Mouse (Mus musculus) hindbrain, embryonic 15.5 days (tissue): ENCODE measurements around the gene Taf8. TPM values are rescaled to one million over a fixed set of nuclear protein-coding genes. Genes with fewer than 3 reads are reported as not detected.

ENCODE experiments used
- ATAC-seq: fragments of 200-750 bp; cut with Nextera tagmentation; 2 replicates; pipeline ENCODE4 v1.8.0; 2017; ENCODE audit warnings: low read depth, moderate number of reproducible peaks, moderate TSS enrichment; ENCODE audit not compliant: low FRiP score
- H3K27ac ChIP-seq: fragments of 300-500 bp; sonication (generic); replicated peaks from 2 replicates; pipeline ENCODE4 v1.5.1; 2015; ENCODE audit warnings: mild to moderate bottlenecking, inconsistent platforms
- H3K27me3 ChIP-seq: fragments of 300-500 bp; sonication (generic); 2 replicates; pipeline ENCODE4 v1.6.1; 2015; ENCODE audit warnings: control low read depth, inconsistent platforms
- H3K36me3 ChIP-seq: fragments of 300-500 bp; sonication (generic); 2 replicates; pipeline ENCODE4 v1.6.1; 2015; ENCODE audit warnings: control low read depth, inconsistent platforms
- H3K4me1 ChIP-seq: fragments of 300-500 bp; sonication (generic); replicated peaks from 2 replicates; pipeline ENCODE4 v1.6.1; 2015; ENCODE audit warnings: control low read depth, inconsistent platforms
- H3K4me2 ChIP-seq: fragments of 300-500 bp; sonication (generic); 2 replicates; pipeline ENCODE4 v1.6.1; 2015; ENCODE audit warnings: moderate library complexity, mild to moderate bottlenecking, inconsistent platforms
- H3K4me3 ChIP-seq: fragments of 300-500 bp; sonication (generic); 2 replicates; pipeline ENCODE4 v1.5.1; 2015; ENCODE audit warnings: mild to moderate bottlenecking, inconsistent platforms
- H3K9ac ChIP-seq: fragments of 300-500 bp; sonication (generic); 2 replicates; pipeline ENCODE4 v1.6.1; 2015; ENCODE audit warnings: inconsistent platforms
- H3K9me3 ChIP-seq: fragments of 300-500 bp; sonication (generic); 2 replicates; pipeline ENCODE4 v1.6.1; 2016; ENCODE audit warnings: control low read depth, inconsistent platforms
- WGBS: fragments of 180-500 bp; shearing (Covaris S2); methylation state at CpG from one replicate; pipeline ENCODE4 v1.1.7; 2015; 5-methylcytosine and 5-hydroxymethylcytosine counted together
- polyA plus RNA-seq: library from polyadenylated mRNA; unstranded; fragments of >200 nt; fragmentation: Nextera tagmentation; extraction: Ambion mirVana; gene quantifications from 2 replicates; pipeline ENCODE4 v1.2.1, GENCODE M21; 2015

The Taf8 gene
- polyA plus RNA-seq = 21.0 and 22.5 TPM in 2 replicates

DNA sequence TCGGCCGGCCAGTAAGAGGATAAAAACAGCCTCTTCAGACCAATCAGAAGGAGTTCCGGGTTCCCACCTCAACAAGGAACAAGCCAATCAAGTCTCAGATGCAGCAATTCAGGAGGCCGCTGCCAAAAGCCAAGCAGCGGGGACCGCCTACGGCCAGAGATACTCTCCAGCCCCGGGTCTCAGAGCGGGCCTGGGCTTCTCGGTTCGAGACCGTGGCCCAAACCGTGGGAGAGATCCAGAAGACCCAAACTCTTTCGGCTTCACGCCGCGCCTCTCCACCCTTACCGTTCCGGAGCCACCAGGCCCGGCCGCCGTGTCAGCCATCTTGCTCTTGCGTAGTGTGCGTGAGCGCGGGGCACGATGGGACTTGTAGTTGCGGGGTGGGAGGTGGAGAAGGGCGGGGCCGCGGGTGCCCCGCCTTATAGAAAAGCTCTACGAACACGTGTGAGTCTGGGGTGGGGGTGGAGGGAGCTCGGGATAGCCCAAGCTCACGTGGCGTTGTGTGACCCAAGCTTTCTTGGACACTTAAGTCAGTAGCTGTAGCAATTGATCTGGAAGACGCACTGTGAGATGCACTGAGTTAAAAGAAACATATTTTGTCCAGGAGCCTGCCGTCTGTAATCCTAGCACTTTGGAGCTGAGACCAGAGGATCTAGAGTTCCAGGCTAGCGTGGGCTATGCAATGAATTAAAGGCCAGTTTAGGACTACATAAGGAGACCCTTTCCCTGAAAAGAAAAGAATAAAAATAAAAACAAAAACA is at the start of gene Taf8:
Taf8 (minus strand) TSS at position 347 of the 761 bp plus-strand sequence.
- H3K4me1 ChIP-seq = peaks cover 22% of the 10 kb centered on the region
- WGBS = 2% methylated on average over 40 of the region's 40 CpGs
- peak; percentile 98 for ATAC-seq

GRCm38 (mm10) chr17:47551049-47551448 is 49.0 kb upstream of the Taf8 start:
- H3K27ac ChIP-seq = no peak overlapping the region
- no peaks in the 10 kb centered on the region for H3K4me1 ChIP-seq
- WGBS = 71% methylated on average over 7 of the region's 7 CpGs
- H3K27me3 ChIP-seq = no peaks in the 10 kb centered on the region
- H3K9ac ChIP-seq = no peak overlapping the region
- no peak overlapping the region for H3K4me3 ChIP-seq
- H3K4me2 ChIP-seq = no peak overlapping the region
- H3K36me3 ChIP-seq = no peaks in the 10 kb centered on the region
- ATAC-seq = no peak
- no peaks in the 10 kb centered on the region for H3K9me3 ChIP-seq

More for the DNA sequence above, at the start of gene Taf8:
- Histone ChIP-seq H3K27ac (peak within 1 kb of the TSS; percentile 85), H3K4me2 (peak within 1 kb of the TSS; percentile 91), H3K9ac (peak within 1 kb of the TSS; percentile 82), H3K9me3 (no peaks in the 10 kb centered on the region), H3K4me3 (peak within 1 kb of the TSS; percentile 80), H3K27me3 (no peaks in the 10 kb centered on the region), H3K36me3 (peaks cover 15% of the 10 kb centered on the region)

DNA sequence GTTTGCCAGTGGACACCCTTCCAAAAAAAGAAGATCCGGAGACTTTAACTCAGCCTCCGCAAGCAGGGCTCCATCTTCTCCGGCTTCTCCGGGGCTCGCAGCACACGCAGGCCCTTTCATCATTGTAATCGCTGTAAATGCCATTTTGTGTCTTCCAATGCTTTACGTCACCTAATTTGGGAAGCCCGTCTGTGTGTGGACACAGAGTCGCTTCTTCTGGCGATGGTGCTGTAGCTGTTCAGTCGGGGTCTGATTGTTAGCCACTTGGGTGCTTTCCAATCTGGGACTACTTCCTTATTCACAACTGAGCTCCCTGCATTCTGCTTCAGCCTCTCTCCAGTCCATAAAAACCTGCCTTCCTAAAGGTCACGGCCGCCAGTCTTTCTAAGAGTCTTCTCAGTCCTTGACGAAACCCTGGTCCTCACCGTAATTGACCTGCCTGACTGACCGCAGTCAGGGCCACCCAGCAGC is 43.8 kb upstream of the Taf8 start:
- Histone ChIP-seq H3K4me3 (no peak overlapping the region), H3K36me3 (no peaks in the 10 kb centered on the region), H3K27ac (no peak overlapping the region), H3K27me3 (no peaks in the 10 kb centered on the region), H3K4me2 (0 out of 2 replicates have a peak overlapping the region, but pooled peaks have one; percentile 17), H3K9ac (no peak overlapping the region), H3K9me3 (no peaks in the 10 kb centered on the region), H3K4me1 (no peaks in the 10 kb centered on the region)
- ATAC-seq = peak; percentile 38; the same call in 1 of the 2 replicates
- 76% methylated on average over 17 of the region's 17 CpGs for WGBS

GRCm38 (mm10) chr17:47545154-47545553 is 43.1 kb upstream of the Taf8 start:
- Histone ChIP-seq H3K9ac (no peak overlapping the region), H3K27me3 (no peaks in the 10 kb centered on the region), H3K9me3 (no peaks in the 10 kb centered on the region), H3K27ac (no peak overlapping the region), H3K4me2 (no peak overlapping the region), H3K4me1 (no peaks in the 10 kb centered on the region), H3K36me3 (no peaks in the 10 kb centered on the region), H3K4me3 (no peak overlapping the region)
- no peak for ATAC-seq
- WGBS = 83% methylated on average over 12 of the region's 12 CpGs

DNA sequence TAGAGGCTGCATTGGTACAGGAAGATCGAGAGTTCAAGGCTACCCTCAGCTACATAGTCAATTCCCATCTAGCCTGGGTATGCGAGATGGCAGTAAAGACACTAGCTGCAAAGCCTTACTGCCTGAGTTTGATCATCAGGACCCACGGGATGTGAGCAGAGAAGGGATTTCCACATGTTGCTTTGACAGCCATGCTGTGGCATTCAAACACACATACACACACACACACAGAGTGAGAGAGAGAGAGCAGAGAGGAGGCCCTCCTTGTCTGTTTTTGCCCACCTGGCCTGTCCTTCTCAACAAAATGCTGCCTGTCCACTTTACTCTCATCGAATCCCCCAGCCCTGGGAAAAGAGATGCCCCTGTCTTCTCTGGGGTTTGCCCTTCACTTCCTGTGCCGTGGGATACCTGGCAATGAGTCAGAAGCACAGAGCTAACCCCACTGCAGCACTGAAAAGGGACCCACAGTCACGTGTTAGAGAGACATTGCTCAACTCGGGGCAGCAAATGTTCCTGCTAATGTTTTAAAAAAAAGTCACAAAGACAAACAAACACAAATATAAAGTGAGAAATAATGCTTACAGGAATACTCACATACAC is 41.1 kb upstream of the Taf8 start:
- no peaks in the 10 kb centered on the region for H3K36me3 ChIP-seq
- no peaks in the 10 kb centered on the region for H3K9me3 ChIP-seq
- ATAC-seq = no peak
- no peak overlapping the region for H3K4me3 ChIP-seq
- H3K9ac ChIP-seq = no peak overlapping the region
- H3K4me1 ChIP-seq = no peaks in the 10 kb centered on the region
- no peak overlapping the region for H3K27ac ChIP-seq
- H3K27me3 ChIP-seq = no peaks in the 10 kb centered on the region
- no peak overlapping the region for H3K4me2 ChIP-seq
- WGBS = 74% methylated on average over 7 of the region's 7 CpGs

GRCm38 (mm10) chr17:47542061-47542460 is 40.0 kb upstream of the Taf8 start:
- Histone ChIP-seq H3K4me2 (no peak overlapping the region), H3K27me3 (no peaks in the 10 kb centered on the region), H3K9me3 (no peaks in the 10 kb centered on the region), H3K4me3 (no peak overlapping the region), H3K9ac (no peak overlapping the region), H3K27ac (no peak overlapping the region), H3K36me3 (no peaks in the 10 kb centered on the region), H3K4me1 (no peaks in the 10 kb centered on the region)
- WGBS = 63% methylated on average over 5 of the region's 5 CpGs
- ATAC-seq = no peak

- no peaks in the 10 kb centered on the region for H3K27me3 ChIP-seq
- H3K4me2 ChIP-seq = no peak overlapping the region
- H3K4me3 ChIP-seq = no peak overlapping the region
- WGBS = 90% methylated on average over 4 of the region's 4 CpGs
- no peak overlapping the region for H3K9ac ChIP-seq
- H3K4me1 ChIP-seq = no peaks in the 10 kb centered on the region
- H3K9me3 ChIP-seq = no peaks in the 10 kb centered on the region
- H3K36me3 ChIP-seq = no peaks in the 10 kb centered on the region
- no peak overlapping the region for H3K27ac ChIP-seq
- no peak for ATAC-seq
Measured at GRCm38 (mm10) chr17:47539128-47539527, 37.0 kb upstream of the Taf8 start.

DNA sequence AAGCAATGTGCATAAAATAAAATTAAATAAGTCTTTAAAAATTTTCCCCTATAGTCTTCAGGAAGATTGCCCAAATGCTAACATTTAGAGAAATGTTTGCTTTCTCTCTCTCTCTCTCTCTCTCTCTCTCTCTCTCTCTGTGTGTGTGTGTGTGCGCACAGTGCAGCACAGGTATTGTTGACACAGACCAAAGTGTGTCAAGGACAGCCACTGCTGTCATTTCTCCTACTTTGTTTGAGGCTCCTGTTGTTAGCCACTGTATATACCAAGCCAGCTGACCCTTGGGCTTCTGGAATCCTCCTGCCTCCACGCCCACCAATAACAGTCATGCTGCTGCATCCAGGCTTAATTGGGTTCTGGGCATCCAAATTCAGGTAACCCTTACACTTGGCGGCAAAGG is 36.0 kb upstream of the Taf8 start:
- ATAC-seq = no peak
- H3K27ac ChIP-seq = no peak overlapping the region
- H3K9me3 ChIP-seq = no peaks in the 10 kb centered on the region
- H3K4me3 ChIP-seq = no peak overlapping the region
- H3K4me1 ChIP-seq = no peaks in the 10 kb centered on the region
- H3K36me3 ChIP-seq = no peaks in the 10 kb centered on the region
- WGBS = 95% methylated on average over 3 of the region's 3 CpGs
- no peak overlapping the region for H3K9ac ChIP-seq
- no peaks in the 10 kb centered on the region for H3K27me3 ChIP-seq
- no peak overlapping the region for H3K4me2 ChIP-seq

- no peak for ATAC-seq
- H3K4me1 ChIP-seq = no peaks in the 10 kb centered on the region
- H3K9ac ChIP-seq = no peak overlapping the region
- no peak overlapping the region for H3K4me2 ChIP-seq
- no peaks in the 10 kb centered on the region for H3K36me3 ChIP-seq
- H3K27ac ChIP-seq = no peak overlapping the region
- no peak overlapping the region for H3K4me3 ChIP-seq
- WGBS = 72% methylated on average over 9 of the region's 9 CpGs
- no peaks in the 10 kb centered on the region for H3K27me3 ChIP-seq
- H3K9me3 ChIP-seq = no peaks in the 10 kb centered on the region
Measured at GRCm38 (mm10) chr17:47535812-47536236, 33.7 kb upstream of the Taf8 start.

DNA sequence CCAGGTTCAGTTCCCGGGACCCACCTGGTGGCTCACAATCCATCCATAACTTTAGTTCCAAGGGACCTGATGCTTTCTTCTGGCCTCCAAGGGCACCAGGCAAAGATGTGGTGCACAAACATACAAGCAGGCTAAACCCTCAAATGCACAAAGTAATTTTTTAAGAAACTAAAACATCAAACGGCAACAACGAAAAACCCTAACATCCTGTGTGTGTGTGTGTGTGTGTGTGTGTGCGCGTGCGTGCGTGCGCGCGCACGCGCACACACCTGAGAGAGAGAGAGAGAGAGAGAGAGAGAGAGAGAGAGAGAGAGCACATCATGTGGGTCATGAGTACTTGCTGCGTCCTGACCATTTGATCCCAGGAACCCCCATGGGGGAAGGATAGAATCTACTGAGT is 31.6 kb upstream of the Taf8 start:
- no peaks in the 10 kb centered on the region for H3K4me1 ChIP-seq
- no peak overlapping the region for H3K4me3 ChIP-seq
- no peak overlapping the region for H3K4me2 ChIP-seq
- H3K27ac ChIP-seq = no peak overlapping the region
- no peak overlapping the region for H3K9ac ChIP-seq
- WGBS = 96% methylated on average over 13 of the region's 13 CpGs
- no peak for ATAC-seq
- H3K27me3 ChIP-seq = no peaks in the 10 kb centered on the region
- no peaks in the 10 kb centered on the region for H3K36me3 ChIP-seq
- no peaks in the 10 kb centered on the region for H3K9me3 ChIP-seq

- 0 out of 2 replicates have a peak, but pooled peaks cover 2% of the 10 kb centered on the region for H3K4me1 ChIP-seq
- no peaks in the 10 kb centered on the region for H3K9me3 ChIP-seq
- H3K4me2 ChIP-seq = no peak overlapping the region
- no peak overlapping the region for H3K9ac ChIP-seq
- H3K27me3 ChIP-seq = no peaks in the 10 kb centered on the region
- ATAC-seq = no peak
- H3K27ac ChIP-seq = no peak overlapping the region
- H3K4me3 ChIP-seq = no peak overlapping the region
- 98% methylated on average over 5 of the region's 5 CpGs for WGBS
- no peaks in the 10 kb centered on the region for H3K36me3 ChIP-seq
Measured at GRCm38 (mm10) chr17:47532364-47532763, 30.3 kb upstream of the Taf8 start.

- H3K4me2 ChIP-seq = no peak overlapping the region
- H3K36me3 ChIP-seq = no peaks in the 10 kb centered on the region
- 0 out of 2 replicates have a peak, but pooled peaks cover 4% of the 10 kb centered on the region for H3K4me1 ChIP-seq
- H3K9ac ChIP-seq = no peak overlapping the region
- no peak for ATAC-seq
- no peaks in the 10 kb centered on the region for H3K9me3 ChIP-seq
- H3K27ac ChIP-seq = no peak overlapping the region
- WGBS = 43% methylated on average over 10 of the region's 10 CpGs
- H3K4me3 ChIP-seq = no peak overlapping the region
- H3K27me3 ChIP-seq = no peaks in the 10 kb centered on the region
Measured at GRCm38 (mm10) chr17:47531387-47531818, 29.3 kb upstream of the Taf8 start.
